Mouse (Mus musculus) testis, adult 2 months (tissue): ENCODE data around the gene Ppp2r1b. TPM values are rescaled to one million over a fixed set of nuclear protein-coding genes. Genes with fewer than 3 reads are reported as not detected.
A peak's percentile ranks its signal among the peaks of the same experiment; 100 is the strongest.

Experiments
- H3K27ac ChIP-seq: fragments of 200-500 bp; 2 replicates; pipeline ENCODE4 v1.5.1; 2012; ENCODE audit warnings: low read depth, low read length; ENCODE audit not compliant: control insufficient read depth, insufficient read depth
- H3K27me3 ChIP-seq: fragments of 200-500 bp; 2 replicates; pipeline ENCODE4 v1.6.1; 2012; ENCODE audit warnings: mild to moderate bottlenecking, low read length, moderate library complexity; ENCODE audit not compliant: control insufficient read depth, insufficient read depth
- H3K36me3 ChIP-seq: fragments of 200-500 bp; 2 replicates; pipeline ENCODE4 v1.6.1; 2012; ENCODE audit warnings: mild to moderate bottlenecking, low read length; ENCODE audit not compliant: control insufficient read depth, insufficient read depth
- H3K4me1 ChIP-seq: fragments of 200-500 bp; 2 replicates; pipeline ENCODE4 v1.6.1; 2012; ENCODE audit warnings: low read length; ENCODE audit not compliant: control insufficient read depth, insufficient read depth
- H3K4me3 ChIP-seq: fragments of 200-500 bp; 2 replicates; pipeline ENCODE4 v1.5.1; 2012; ENCODE audit warnings: low read depth, mild to moderate bottlenecking, low read length, moderate library complexity, mixed read lengths; ENCODE audit not compliant: control insufficient read depth
- CTCF ChIP-seq: fragments of 200-500 bp; IDR thresholded peaks from 2 replicates; pipeline ENCODE4 v1.5.1; 2012; ENCODE audit warnings: low read depth, mild to moderate bottlenecking, inconsistent platforms, low read length, moderate library complexity; ENCODE audit not compliant: control insufficient read depth, insufficient read depth, insufficient replicate concordance
- POLR2A ChIP-seq: fragments of 200-500 bp; IDR thresholded peaks from 2 replicates; pipeline ENCODE4 v1.6.1; 2012; ENCODE audit warnings: low read depth, mild to moderate bottlenecking, inconsistent platforms, low read length, moderate library complexity; ENCODE audit not compliant: control insufficient read depth
- polyA plus RNA-seq: library from polyadenylated mRNA; depleted of rRNA; stranded (reverse); fragments of >200 nt; gene quantifications from 2 replicates; pipeline ENCODE4 v1.2.3, GENCODE M21; 2012

Ppp2r1b gene
- polyA plus RNA-seq, 1 experiment: 80.9 TPM

DNA sequence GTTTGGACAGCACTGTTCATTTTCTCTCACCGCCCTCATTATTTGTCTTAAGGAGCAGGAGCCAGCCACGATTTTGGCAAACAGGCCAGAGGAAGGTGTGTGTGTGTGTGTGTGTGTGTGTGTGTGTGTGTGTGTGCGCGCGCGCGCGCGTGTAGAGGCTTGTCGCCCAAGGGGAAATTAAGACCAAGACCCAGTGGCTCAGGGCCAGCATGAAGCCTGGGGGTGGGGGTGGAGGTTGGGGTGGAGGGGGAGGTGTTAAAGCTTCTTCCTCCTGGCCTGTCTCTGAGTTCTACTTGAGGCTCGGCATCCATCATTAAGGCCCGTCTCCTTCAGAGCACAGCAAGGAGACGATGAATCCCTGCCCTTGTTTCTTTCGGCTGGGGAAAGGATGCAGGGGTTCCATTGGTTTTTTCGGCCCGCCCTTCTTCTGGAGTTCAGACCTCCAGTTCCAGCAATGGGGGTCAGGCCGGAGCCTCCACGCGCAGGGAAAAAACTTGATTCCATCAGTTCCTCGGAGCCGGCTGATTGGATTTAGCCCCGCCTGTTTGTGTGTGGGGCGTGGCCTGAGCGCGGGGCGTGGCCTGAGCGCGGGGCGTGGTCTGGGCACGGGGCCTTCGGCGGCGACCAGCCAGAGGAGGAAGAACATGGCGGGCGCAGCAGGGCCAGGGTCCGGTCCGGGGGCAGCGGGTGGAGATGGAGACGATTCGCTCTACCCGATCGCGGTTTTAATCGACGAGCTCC, 11.4 kb downstream of the Ppp2r1b start:
- H3K27ac ChIP-seq: peak overlapping the region; percentile 83
- no peaks in the 10 kb centered on the region for H3K27me3 ChIP-seq
- peaks cover 2% of the 10 kb centered on the region for H3K4me1 ChIP-seq
- peak overlapping the region; percentile 97 for H3K4me3 ChIP-seq
- H3K36me3 ChIP-seq: no peaks in the 10 kb centered on the region
- peak; percentile 92 for TF ChIP-seq POLR2A
- TF ChIP-seq CTCF: no peak

DNA sequence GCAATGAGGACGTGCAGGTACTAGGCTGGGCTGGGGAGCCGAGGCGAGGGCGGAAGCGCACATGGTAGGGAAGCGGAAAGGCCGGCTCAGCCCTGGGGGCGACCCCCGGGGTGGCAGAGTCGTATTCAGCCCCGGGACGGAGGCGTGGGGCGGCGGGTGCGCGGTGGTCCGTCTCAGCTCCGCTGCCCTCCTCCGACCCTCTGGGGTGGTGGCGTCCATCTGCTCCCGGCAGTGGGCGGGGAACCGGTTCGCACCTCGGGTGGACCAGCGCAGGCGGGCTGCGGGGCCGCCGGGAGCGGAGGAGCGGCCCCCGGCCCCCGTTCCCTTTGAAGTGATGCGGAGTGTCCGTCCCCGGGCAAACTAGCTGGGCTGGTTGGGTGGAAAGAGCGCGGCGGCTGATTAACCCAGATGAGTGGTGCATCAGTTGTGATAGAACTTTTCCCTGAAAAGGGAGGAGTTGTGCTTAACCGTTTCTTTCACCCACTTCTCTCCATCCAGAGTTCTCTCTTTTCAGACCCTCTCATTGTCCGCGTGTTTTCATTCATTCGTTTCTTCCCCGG, 12.1 kb downstream of the Ppp2r1b start:
- H3K36me3 ChIP-seq: no peaks in the 10 kb centered on the region
- peak overlapping the region; percentile 83 for H3K27ac ChIP-seq
- H3K4me1 ChIP-seq: peaks cover 2% of the 10 kb centered on the region
- TF ChIP-seq POLR2A: no peak
- no peak for TF ChIP-seq CTCF
- H3K4me3 ChIP-seq: peak overlapping the region; percentile 97
- H3K27me3 ChIP-seq: no peaks in the 10 kb centered on the region

DNA sequence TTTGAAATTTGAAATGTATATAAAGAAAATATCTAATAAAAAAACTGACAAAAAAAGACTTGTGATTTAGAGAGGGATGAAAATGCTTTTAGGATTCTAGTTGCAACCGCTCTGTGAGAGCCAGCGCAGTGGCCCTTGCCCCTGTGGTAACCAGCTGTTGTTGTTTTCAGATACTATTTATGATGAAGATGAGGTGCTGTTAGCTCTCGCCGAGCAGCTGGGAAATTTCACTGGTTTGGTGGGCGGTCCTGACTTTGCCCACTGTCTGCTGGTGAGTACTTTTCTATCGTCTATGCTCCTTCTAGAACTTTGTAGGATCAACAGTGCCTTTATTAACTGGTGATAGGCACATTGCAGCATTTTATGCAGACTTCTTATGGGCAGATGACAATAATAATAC, 13.6 kb downstream of the Ppp2r1b start:
- peaks cover 2% of the 10 kb centered on the region for H3K4me1 ChIP-seq
- peaks cover 5% of the 10 kb centered on the region for H3K36me3 ChIP-seq
- no peak overlapping the region for H3K4me3 ChIP-seq
- H3K27ac ChIP-seq: no peak overlapping the region
- no peaks in the 10 kb centered on the region for H3K27me3 ChIP-seq
- TF ChIP-seq CTCF: no peak
- no peak for TF ChIP-seq POLR2A

DNA sequence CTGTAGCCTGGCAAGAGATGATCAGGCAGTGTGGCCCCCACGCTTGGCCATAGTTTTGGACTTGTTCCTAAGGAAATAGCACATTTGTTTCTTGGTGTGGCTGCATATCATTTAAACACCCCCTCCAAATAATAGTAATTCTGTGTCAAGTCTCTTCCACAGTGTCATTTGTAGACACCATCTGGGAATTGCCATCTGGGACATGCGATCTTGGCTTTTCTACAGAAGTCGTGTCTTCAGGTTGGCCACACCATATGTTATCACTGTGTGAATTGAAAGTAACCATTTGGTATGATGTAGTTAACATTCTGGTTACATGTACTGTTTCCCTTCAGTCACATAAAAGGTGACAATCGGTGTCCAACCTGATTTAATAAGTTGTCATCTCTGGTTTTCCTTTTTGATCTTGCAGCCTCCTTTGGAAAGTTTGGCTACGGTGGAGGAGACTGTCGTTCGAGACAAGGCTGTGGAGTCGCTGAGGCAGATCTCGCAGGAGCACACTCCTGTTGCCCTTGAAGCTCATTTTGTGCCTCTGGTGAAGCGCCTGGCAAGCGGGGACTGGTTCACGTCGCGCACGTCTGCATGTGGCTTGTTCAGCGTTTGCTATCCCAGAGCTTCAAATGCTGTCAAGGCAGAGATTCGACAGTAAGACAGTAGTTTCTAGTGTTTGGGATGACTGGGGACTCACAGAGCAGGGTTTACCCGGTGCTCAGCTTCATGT, 16.2 kb downstream of the Ppp2r1b start:
- Histone ChIP-seq H3K4me3 (no peak overlapping the region), H3K36me3 (peaks cover 8% of the 10 kb centered on the region), H3K27ac (no peak overlapping the region), H3K4me1 (no peaks in the 10 kb centered on the region), H3K27me3 (no peaks in the 10 kb centered on the region)
- no peak for TF ChIP-seq POLR2A
- TF ChIP-seq CTCF: no peak

DNA sequence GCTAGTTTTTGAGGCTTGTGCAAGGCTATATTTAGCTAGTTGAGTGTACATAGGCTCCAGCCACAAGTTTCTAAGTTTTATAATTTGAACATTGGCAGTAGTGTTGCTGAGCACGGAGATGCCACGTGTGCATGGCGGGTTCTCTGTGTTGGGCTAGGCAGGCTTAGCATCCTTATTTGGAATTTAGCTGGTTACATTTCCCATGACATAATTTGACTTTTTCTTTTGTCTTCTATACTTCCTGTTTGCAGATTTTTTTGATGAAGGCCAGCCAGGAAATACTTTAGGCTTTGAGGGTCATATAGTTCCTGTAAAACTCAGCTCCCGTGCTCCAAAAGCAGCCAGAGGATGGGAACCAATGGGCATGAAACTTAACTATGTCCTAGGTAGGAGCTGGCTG, 18.7 kb downstream of the Ppp2r1b start:
- Histone ChIP-seq H3K27ac (no peak overlapping the region), H3K4me1 (no peaks in the 10 kb centered on the region), H3K27me3 (no peaks in the 10 kb centered on the region), H3K36me3 (peaks cover 13% of the 10 kb centered on the region), H3K4me3 (no peak overlapping the region)
- TF ChIP-seq CTCF (no peak), POLR2A (no peak)

DNA sequence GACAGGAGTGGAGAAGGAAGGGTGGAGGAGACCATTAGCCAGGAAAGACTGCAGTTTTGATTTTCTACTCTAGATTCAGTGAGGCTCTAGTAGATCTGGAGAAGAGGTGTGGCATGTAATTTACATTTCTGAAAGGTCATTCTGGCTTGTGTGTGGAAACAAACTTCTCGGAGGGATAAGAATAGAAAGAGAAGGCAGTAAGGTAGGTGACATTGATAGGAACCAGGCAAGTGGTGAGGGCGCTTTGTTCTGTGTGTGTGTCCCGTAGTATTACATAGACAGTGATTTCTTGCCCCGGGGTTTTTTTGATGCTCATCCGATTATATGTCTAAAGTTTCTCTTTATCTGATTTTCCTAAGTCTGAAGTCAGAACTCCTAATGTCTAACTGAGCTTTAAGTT, 19.8 kb downstream of the Ppp2r1b start:
- no peaks in the 10 kb centered on the region for H3K27me3 ChIP-seq
- no peak overlapping the region for H3K4me3 ChIP-seq
- no peaks in the 10 kb centered on the region for H3K4me1 ChIP-seq
- TF ChIP-seq POLR2A (no peak), CTCF (no peak)
- peaks cover 13% of the 10 kb centered on the region for H3K36me3 ChIP-seq
- no peak overlapping the region for H3K27ac ChIP-seq

DNA sequence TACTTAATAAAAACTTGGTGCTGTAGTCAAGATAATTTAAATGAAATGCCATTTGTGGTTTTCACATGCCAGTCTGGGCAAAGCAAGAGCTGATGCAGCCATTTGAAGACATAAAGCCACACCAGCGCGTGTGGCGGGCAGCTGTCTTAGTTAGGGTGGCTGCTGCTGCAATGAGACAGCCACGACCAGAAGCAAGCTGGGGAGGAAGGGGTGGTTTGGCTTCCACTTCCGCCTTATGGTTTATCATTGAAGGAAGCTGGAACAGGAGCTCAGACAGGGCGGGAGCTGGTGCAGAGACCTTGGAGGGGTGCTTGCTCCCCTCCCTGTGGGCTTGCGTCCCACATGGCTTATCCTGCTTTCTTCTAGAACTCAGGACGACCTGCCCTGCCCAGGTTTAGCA, 20.7 kb downstream of the Ppp2r1b start:
- peaks cover 13% of the 10 kb centered on the region for H3K36me3 ChIP-seq
- no peak overlapping the region for H3K4me3 ChIP-seq
- H3K27ac ChIP-seq: no peak overlapping the region
- no peaks in the 10 kb centered on the region for H3K4me1 ChIP-seq
- no peak for TF ChIP-seq CTCF
- TF ChIP-seq POLR2A: no peak
- H3K27me3 ChIP-seq: no peaks in the 10 kb centered on the region
